Mouse (Mus musculus): ENCODE data around the gene Elk4. TPM values are rescaled to one million over a fixed set of nuclear protein-coding genes. Genes with fewer than 3 reads are reported as not detected.

Elk4 gene
- polyA plus RNA-seq, 1 experiment from 2014 or later: 27.3 TPM

DNA sequence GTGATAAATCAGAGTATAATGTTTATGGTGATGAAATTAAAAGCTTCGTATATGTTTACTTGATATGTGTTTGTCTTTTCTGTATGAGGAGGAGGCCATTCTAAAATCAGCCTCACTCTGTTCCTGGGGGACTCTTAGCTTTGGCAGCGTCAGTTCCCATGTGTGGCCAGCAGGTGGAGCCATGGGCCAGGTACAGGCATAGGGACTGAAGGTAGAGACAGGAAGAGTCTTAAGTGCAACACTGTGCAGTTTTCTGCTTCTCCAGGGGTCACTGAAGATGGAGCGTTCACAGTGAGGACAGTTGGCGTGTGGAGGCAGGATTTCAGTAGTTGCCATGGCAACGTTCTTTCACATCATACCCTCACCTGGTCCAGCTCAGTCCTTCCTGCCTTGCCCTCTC, 24.5 kb upstream of the Elk4 start:
- POLR2A ChIA-PET: no interaction called here
- in situ Hi-C loops (cut with MboI; ENCODE audit: low pct_unique_long_range_greater_than_20kb): no loop called here

DNA sequence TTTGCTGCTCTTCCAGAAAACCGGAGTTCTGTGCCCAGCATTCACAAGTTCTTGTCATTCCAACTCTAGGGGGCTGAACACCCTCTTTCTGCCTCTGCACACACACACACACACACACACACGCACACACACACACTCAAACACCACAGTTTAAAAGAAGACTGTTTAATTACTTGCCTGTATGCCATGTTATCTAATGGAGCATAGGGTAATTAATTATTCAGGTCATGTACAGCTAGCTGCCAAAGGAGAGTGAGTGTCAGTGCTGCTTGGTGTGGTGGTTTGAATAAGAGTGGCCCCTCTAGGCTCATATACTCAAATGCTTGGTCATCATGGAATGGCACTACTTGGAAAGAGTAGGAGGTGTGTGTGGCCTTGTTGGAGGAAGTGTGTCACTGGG, 23.6 kb upstream of the Elk4 start:
- no peak for DNase-seq (ENCODE audit: low read depth, low spot score)
- POLR2A ChIA-PET: no interaction called here
- ATAC-seq: no peak
- no peak for TF ChIP-seq CTCF (IDR thresholded peaks at IDR 0.05)
- H3K27me3 ChIP-seq: no peaks in the 10 kb centered on the region
- in situ Hi-C loops (cut with MboI; ENCODE audit: low pct_unique_long_range_greater_than_20kb): no loop called here
- CTCF ChIA-PET: interaction anchor here (1.4 to 3.4 kb wide), 5 partner anchors 10 to 63 kb away, joined by 3 to 31 read pairs (median 14); no protein-coding TSS in a partner anchor

More for the DNA sequence above, 24.5 kb upstream of the Elk4 start:
- TF ChIP-seq CTCF (IDR thresholded peaks at IDR 0.05): no peak
- ATAC-seq (no peak), DNase-seq (ENCODE audit: low read depth, low spot score) (no peak)
- CTCF ChIA-PET: interaction anchor here (0.7 to 3.4 kb wide), 19 partner anchors 10 to 281 kb away, joined by 3 to 31 read pairs (median 7); no protein-coding TSS in a partner anchor
- H3K27me3 ChIP-seq: no peaks in the 10 kb centered on the region

DNA sequence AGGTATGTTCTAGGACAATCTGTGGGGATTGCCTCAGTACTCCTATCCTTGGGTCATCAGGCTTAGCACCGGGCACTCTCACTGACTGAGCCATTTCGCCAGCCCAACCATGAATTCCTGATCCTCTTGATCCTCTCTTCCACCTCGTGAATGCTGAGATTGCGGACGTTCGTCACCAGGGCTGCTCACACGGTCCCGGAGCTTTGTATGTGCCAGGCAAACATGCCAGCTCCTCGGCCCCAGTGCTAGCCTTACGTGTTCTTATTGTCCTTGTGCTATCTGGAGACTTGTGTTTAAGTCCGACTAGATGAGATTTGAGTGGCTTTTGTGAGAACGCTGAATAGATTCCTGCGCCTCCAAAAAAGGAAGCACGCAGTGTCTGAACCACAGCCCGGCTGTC, 20.0 kb upstream of the Elk4 start:
- ChIA-PET POLR2A (interaction anchor here (0.7 kb wide), 1 partner anchor 24 kb away, joined by 3 read pairs; no protein-coding TSS in a partner anchor), CTCF (interaction anchor here (1.2 kb wide), 1 partner anchor 14 kb away, joined by 4 read pairs; no protein-coding TSS in a partner anchor)
- ATAC-seq (no peak), DNase-seq (ENCODE audit: low read depth, low spot score) (no peak)
- in situ Hi-C loops (cut with MboI; ENCODE audit: low pct_unique_long_range_greater_than_20kb): no loop called here
- H3K27me3 ChIP-seq: no peaks in the 10 kb centered on the region
- no peak for TF ChIP-seq CTCF (IDR thresholded peaks at IDR 0.05)

DNA sequence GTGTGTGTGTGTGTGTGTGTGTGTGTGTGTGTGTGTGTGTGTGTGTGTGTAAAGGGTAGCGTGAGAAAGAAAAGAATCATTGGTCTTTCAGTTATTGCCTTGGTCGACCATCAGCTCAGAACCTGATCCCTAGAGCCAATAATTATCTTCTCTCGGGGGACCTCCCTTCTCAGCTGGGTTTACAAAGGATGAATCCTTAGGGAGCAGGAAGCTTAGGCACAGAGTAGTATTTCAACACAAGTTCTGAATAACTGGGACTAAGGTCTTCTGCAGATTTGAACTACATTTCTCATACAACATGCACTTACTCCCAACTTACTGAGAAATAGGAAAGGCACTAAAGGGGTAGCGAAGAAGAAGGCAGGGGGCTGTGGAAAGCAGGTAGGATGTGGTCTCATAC, 17.9 kb upstream of the Elk4 start:
- POLR2A ChIA-PET: no interaction called here
- CTCF ChIA-PET: interaction anchor here (0.8 to 1.3 kb wide), 2 partner anchors 8 to 164 kb away, joined by 3 read pairs; no protein-coding TSS in a partner anchor
- no peak for TF ChIP-seq CTCF (IDR thresholded peaks at IDR 0.05)

DNA sequence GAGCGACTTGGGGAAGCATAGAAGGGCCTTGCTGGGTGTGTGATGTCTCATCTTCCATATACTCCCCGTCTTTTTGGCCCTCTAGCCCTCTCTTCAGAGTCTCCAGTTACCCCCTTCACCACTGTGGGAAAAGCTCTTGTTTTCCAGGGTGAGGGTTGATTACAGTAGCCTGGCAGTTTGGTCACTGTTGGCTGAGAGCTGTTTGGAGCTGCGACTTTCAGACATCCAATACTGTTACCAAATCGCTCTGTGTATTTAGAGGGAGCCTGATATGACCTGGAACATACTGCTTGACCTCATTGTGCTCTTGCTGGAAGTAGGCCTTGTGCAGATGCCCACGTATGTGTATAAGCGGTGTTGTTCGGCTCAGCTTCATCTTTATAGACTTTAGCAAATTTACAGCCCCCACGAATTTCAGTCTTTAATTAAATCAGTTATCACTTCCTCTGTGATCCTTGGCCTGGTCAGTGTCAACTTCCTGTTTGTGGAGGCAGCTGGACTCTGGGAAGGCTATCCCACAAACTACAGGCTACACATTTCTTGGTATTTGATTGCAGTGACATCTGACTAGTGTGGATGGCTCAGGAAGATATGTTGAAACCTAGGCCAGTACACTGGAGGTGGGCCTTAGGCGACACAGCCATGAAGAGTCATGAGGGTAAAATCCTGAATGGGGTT, 17.2 kb upstream of the Elk4 start:
- ChIA-PET POLR2A (no interaction called here), CTCF (interaction anchor here (0.8 to 1.3 kb wide), 3 partner anchors 9 to 164 kb away, joined by 3 read pairs; no protein-coding TSS in a partner anchor)
- ATAC-seq (no peak), DNase-seq (ENCODE audit: low read depth, low spot score) (no peak)
- TF ChIP-seq CTCF (IDR thresholded peaks at IDR 0.05): no peak
- H3K27me3 ChIP-seq: no peaks in the 10 kb centered on the region
- in situ Hi-C loops (cut with MboI; ENCODE audit: low pct_unique_long_range_greater_than_20kb): no loop called here

More for the DNA sequence above, 17.9 kb upstream of the Elk4 start:
- ATAC-seq: no peak
- in situ Hi-C loops (cut with MboI; ENCODE audit: low pct_unique_long_range_greater_than_20kb): no loop called here
- no peaks in the 10 kb centered on the region for H3K27me3 ChIP-seq
- no peak for DNase-seq (ENCODE audit: low read depth, low spot score)

DNA sequence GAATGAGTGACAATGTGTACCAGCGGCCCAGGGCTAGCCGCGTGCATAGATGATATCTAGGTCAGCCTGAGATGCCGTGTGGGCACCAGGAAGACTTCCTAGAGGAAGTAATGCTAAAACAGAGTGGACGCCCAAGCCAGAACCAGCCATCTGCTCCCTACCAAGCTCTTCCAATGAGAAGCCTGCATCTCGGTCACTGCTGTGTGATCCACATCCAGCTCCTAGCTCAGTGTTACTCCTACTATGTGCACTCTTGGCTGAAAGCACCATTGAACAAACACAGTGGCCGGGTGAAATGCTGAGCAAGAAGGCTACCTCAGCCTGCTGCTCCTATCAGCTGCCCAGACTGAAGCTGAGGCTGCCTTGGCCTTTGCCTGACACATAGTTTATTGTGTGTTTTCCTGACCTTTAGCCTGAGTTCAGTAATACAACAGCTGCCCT, 14.8 kb upstream of the Elk4 start:
- no peaks in the 10 kb centered on the region for H3K27me3 ChIP-seq
- no peak for DNase-seq (ENCODE audit: low read depth, low spot score)
- ChIA-PET POLR2A (interaction anchor here (1.2 kb wide), 1 partner anchor 15 kb away, joined by 4 read pairs; the partner anchor contains the start of gene Elk4), CTCF (interaction anchor here (5.3 kb wide), 1 partner anchor 10 kb away, joined by 31 read pairs; no protein-coding TSS in a partner anchor)
- TF ChIP-seq CTCF (IDR thresholded peaks at IDR 0.05): no peak
- in situ Hi-C loops (cut with MboI; ENCODE audit: low pct_unique_long_range_greater_than_20kb): no loop called here
- ATAC-seq: no peak

DNA sequence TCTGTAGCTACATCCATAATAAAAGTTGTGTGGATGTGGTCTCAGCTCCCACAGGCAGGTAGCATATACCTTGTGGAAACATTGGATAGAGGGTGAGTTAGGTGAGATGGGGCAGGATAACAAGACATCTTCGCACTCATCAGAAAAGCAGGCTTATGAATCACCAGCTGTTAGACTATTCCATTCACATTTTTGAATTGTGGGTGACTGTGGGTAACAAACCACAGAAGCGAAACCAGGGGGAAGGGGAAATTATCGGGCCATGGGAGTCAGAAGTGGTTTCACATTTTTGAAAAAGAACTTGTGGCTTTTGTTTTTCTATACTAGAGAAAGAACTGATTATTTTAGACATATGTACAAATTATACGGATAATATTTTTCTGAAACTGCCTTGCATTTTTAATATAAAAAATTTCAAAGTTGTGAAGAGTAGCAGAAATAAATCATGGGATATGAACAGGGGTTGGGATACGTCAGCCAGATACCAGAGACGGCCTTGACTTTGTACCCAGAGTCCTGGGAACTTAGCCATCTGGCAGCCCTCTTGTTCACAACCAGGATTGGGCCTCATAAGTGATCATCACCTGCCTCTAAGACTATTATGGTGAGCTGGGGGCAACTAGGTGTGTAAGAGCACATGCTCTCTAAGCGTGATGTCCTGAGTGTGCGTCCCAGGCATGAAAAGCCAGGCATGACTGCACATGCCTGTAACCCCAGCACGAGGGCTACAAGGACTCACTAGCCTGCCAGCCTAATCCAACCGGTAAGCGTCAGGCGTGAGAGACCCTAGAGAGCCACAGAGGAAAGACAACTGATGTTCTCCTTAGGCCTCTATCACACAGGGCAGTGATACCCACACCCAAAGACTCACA, 14.0 kb upstream of the Elk4 start:
- ChIA-PET POLR2A (no interaction called here), CTCF (interaction anchor here (1.6 to 5.3 kb wide), 3 partner anchors 11 to 53 kb away, joined by 4 to 31 read pairs (median 10); no protein-coding TSS in a partner anchor)
- DNase-seq (ENCODE audit: low read depth, low spot score): no peak
- no peak for TF ChIP-seq CTCF (IDR thresholded peaks at IDR 0.05)
- H3K27me3 ChIP-seq: no peaks in the 10 kb centered on the region
- in situ Hi-C loops (cut with MboI; ENCODE audit: low pct_unique_long_range_greater_than_20kb): no loop called here
- no peak for ATAC-seq

DNA sequence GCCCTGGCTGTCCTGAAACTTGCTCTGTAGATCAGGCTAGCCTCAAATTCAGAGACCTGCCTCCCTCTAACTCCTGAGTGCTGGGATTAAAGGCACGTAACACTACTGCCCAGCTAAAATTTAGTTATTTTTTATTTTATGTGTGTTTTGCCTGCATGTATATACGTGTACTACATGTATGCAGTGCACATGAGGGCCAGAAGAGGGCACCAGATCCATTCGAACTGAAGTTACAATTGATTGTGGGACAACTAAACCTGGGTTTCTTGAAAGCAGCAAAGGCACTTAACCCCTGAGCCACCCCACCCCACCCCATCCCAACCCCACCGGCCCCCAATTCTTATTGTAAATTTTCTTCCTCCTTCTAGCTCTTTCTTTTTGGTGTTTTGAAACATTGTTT, 12.3 kb upstream of the Elk4 start:
- no peaks in the 10 kb centered on the region for H3K27me3 ChIP-seq
- in situ Hi-C loops (cut with MboI; ENCODE audit: low pct_unique_long_range_greater_than_20kb): loop anchor here (5.0 kb wide), 2 partner anchors 52 to 112 kb away; no protein-coding TSS in a partner anchor
- peak; percentile 82 for TF ChIP-seq CTCF (IDR thresholded peaks at IDR 0.05)
- no peak for DNase-seq (ENCODE audit: low read depth, low spot score)
- ChIA-PET CTCF (interaction anchor here (0.8 to 5.3 kb wide), 10 partner anchors 13 to 161 kb away, joined by 3 to 31 read pairs (median 4); no protein-coding TSS in a partner anchor), POLR2A (no interaction called here)
- ATAC-seq: no peak

DNA sequence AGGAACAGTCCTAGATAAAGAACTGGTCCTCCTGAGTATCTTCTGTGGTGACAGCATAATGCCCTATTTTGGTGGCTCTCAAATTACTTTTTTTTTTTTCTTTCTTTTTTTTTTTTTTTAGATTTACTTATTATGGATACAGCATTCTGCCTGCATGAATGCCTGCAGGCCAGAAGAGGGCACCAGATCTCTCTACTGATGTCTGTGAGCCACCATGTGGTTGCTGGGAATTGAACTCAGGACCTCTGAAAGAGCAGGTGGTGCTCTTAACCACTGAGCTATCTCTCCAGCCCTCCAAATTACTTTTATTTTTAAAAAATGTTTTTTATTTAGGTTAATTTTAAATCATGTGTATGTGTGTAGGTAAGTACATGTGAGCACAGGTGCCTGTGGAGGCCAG, 6.9 kb upstream of the Elk4 start:
- no peak for ATAC-seq
- TF ChIP-seq CTCF (IDR thresholded peaks at IDR 0.05): peak; percentile 78
- ChIA-PET POLR2A (no interaction called here), CTCF (interaction anchor here (0.7 to 1.8 kb wide), 11 partner anchors 9 to 110 kb away, joined by 3 to 6 read pairs (median 3); no protein-coding TSS in a partner anchor)
- DNase-seq (ENCODE audit: low read depth, low spot score): no peak
- H3K27me3 ChIP-seq: no peaks in the 10 kb centered on the region
- in situ Hi-C loops (cut with MboI; ENCODE audit: low pct_unique_long_range_greater_than_20kb): no loop called here

DNA sequence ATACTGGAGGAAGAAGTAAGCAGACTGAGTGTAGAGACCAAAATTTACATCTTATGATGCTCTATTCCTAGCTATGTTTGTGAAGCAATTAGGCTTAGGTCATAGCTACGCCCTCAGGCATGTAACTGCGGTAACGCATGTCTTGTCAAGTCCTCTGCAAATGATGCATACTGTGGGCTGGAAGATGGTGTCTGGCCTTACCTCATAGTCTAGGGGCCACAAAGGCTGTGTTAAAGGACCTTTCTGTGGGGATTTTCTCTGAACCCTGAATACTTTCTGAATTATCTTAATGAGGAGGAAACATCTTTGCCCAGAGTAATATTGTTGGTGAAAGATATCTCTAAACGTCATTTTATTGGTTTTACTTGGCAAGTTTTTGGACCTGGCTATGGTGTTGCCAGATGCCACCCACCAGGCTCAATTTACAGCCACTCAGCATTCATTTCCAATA, 5.5 kb upstream of the Elk4 start:
- ATAC-seq (no peak), DNase-seq (ENCODE audit: low read depth, low spot score) (no peak)
- in situ Hi-C loops (cut with MboI; ENCODE audit: low pct_unique_long_range_greater_than_20kb): no loop called here
- no peak for TF ChIP-seq CTCF (IDR thresholded peaks at IDR 0.05)
- ChIA-PET CTCF (interaction anchor here (1.4 to 1.8 kb wide), 2 partner anchors 14 to 43 kb away, joined by 4 read pairs; no protein-coding TSS in a partner anchor), POLR2A (no interaction called here)
- H3K27me3 ChIP-seq: no peaks in the 10 kb centered on the region
